ENCODE assay signal across 8 mouse cellular contexts in the genomic region with DNA sequence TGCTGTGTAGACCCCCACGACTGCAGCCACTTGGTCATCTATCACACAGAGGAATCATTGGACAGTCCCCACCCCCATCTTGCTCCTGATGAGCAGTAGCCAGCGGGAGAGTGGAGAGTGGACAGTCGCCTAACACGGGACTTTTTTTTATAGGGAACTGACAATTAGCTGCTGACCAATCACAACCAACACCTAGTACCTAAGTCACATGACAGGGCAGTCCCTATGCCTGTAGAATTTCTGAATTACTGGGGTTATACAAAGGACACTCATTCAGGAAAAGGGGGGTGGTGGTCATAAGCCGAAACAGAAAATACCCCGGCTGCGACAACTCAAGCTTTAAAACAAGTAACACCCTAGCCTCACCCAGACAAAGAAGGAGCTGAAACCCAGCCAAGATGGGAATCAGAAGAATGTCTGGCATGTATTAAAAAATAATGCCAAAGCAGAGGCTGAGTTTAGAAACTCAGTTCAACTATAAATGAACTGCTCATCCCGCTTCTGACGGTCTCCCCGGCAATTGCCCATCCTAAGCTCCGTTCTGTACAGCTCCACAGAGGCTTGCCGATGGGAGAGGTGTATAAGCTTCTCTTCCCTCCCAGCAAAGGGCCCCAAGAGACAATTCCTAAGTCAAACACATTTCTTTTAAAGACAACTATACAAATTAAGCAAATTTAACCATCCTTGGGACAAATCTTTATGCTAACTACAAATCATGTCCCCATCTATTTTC.
DNase-seq lines count a peak whose midpoint lies in the region; ATAC-seq lines count a peak whose summit lies in the region.

No protein-coding gene starts in this region.

- H3K36me3 ChIP-seq in heart, embryonic 13.5 days = no peaks in the 10 kb centered on the region
- no peaks in the 10 kb centered on the region for H3K36me3 ChIP-seq in kidney, embryonic 16.5 days (ENCODE audit: insufficient read depth, low read length)
- no peaks in the 10 kb centered on the region for H3K36me3 ChIP-seq in midbrain, embryonic 11.5 days (ENCODE audit: control insufficient read depth, insufficient read depth, low read length)

- H3K9me3 ChIP-seq in heart, embryonic 13.5 days = no peaks in the 10 kb centered on the region
- H3K9me3 ChIP-seq in kidney, embryonic 16.5 days (ENCODE audit: low read length) = no peaks in the 10 kb centered on the region
- no peaks in the 10 kb centered on the region for H3K9me3 ChIP-seq in midbrain, embryonic 11.5 days (ENCODE audit: control insufficient read depth, low read length)

- no peaks in the 10 kb centered on the region for H3K27me3 ChIP-seq in heart, embryonic 13.5 days (replicated peaks)
- H3K27me3 ChIP-seq in kidney, embryonic 16.5 days (ENCODE audit: insufficient read depth, low read length) = no peaks in the 10 kb centered on the region
- no peaks in the 10 kb centered on the region for H3K27me3 ChIP-seq in midbrain, embryonic 11.5 days (ENCODE audit: control insufficient read depth, insufficient read depth, low read length)

- no peak overlapping the region for H3K9ac ChIP-seq in heart, embryonic 13.5 days
- 0 out of 2 replicates have a peak overlapping the region, but pooled peaks have one; percentile 9 for H3K9ac ChIP-seq in kidney, embryonic 16.5 days (replicated peaks; ENCODE audit: low read length)
- no peak overlapping the region for H3K9ac ChIP-seq in midbrain, embryonic 11.5 days (ENCODE audit: low read length)

- DNase-seq in frontal cortex, postnatal 14 days (ENCODE audit: low spot score in 2 of 2) = no peak
- peak; percentile 88 for DNase-seq in Muller cell, postnatal 12 days (ENCODE audit: inconsistent ontology term)
- DNase-seq in cerebellum, postnatal 36 days = peak; percentile 3 to 8
- DNase-seq in midbrain, embryonic 11.5 days (ENCODE audit: low spot score, missing footprints) = no peak
- DNase-seq in urinary bladder, postnatal 25 days (ENCODE audit: low spot score) = peak; percentile 9

- H3K4me1 ChIP-seq in heart, embryonic 13.5 days = no peaks in the 10 kb centered on the region
- no peaks in the 10 kb centered on the region for H3K4me1 ChIP-seq in kidney, embryonic 16.5 days (ENCODE audit: insufficient read depth, low read length)
- no peaks in the 10 kb centered on the region for H3K4me1 ChIP-seq in midbrain, embryonic 11.5 days (ENCODE audit: control insufficient read depth, insufficient read depth, low read length)

- H3K27ac ChIP-seq in heart, embryonic 13.5 days (replicated peaks) = no peak overlapping the region
- H3K27ac ChIP-seq in kidney, embryonic 16.5 days (ENCODE audit: low read length) = peak overlapping the region; percentile 68
- no peak overlapping the region for H3K27ac ChIP-seq in midbrain, embryonic 11.5 days (ENCODE audit: low read depth, low read length)

- peak; percentile 39 for ATAC-seq in frontal cortex, adult (ENCODE audit: low TSS enrichment)
- no peak for ATAC-seq in heart, embryonic 13.5 days (ENCODE audit: extremely low read depth, insufficient number of reproducible peaks, low FRiP score, low TSS enrichment)
- ATAC-seq in kidney, embryonic 16.5 days (ENCODE audit: low FRiP score, low TSS enrichment) = peak; percentile 85
- peak; percentile 58 for ATAC-seq in midbrain, embryonic 11.5 days (ENCODE audit: low FRiP score)

- H3K4me3 ChIP-seq in heart, embryonic 13.5 days = peak overlapping the region; percentile 29
- peak overlapping the region; percentile 37 for H3K4me3 ChIP-seq in kidney, embryonic 16.5 days (ENCODE audit: low read length)
- no peak overlapping the region for H3K4me3 ChIP-seq in midbrain, embryonic 11.5 days (ENCODE audit: low read depth, low read length)

- H3K4me2 ChIP-seq in heart, embryonic 13.5 days = peak overlapping the region; percentile 50
- peak overlapping the region; percentile 41 for H3K4me2 ChIP-seq in kidney, embryonic 16.5 days (replicated peaks; ENCODE audit: low read depth, low read length)
- H3K4me2 ChIP-seq in midbrain, embryonic 11.5 days = no peak overlapping the region

- WGBS in heart, embryonic 13.5 days = 51% methylated on average over 12 of the region's 12 CpGs
- WGBS in kidney, embryonic 16.5 days = 59% methylated on average over 12 of the region's 12 CpGs
- 69% methylated on average over 12 of the region's 12 CpGs for WGBS in midbrain, embryonic 11.5 days

Comparison
In these comparisons a context has a peak if more than half of its experiments do, and no peak if none do; other contexts are left out.
1. DNase-seq: peak in Muller cell, postnatal 12 days (single experiment), cerebellum, postnatal 36 days (2 of 2) and urinary bladder, postnatal 25 days (single experiment); none in frontal cortex, postnatal 14 days (0 of 2) and midbrain, embryonic 11.5 days (single experiment).